Mouse (Mus musculus): ENCODE measurements around the gene 4833427G06Rik. TPM values are rescaled to one million over a fixed set of nuclear protein-coding genes. Genes with fewer than 3 reads are reported as not detected.
A peak's percentile ranks its signal among the peaks of the same experiment; 100 is the strongest.

The 4833427G06Rik gene
- polyA plus RNA-seq, 1 experiment from 2014 or later = 0.27 TPM

GRCm38 (mm10) chr9:51103808-51104514, 2.1 kb upstream of the 4833427G06Rik start:
- peak overlapping the region; percentile 57 for H3K4me3 ChIP-seq (replicated peaks)
- H3K4me1 ChIP-seq = peaks cover 15% of the 10 kb centered on the region
- no peaks in the 10 kb centered on the region for H3K36me3 ChIP-seq (replicated peaks)
- 13% methylated on average over 29 of the region's 30 CpGs for whole genome bisulfite sequencing
- peak overlapping the region; percentile 100 for H3K4me2 ChIP-seq
- H3K27ac ChIP-seq = no peak overlapping the region
- H3K27me3 ChIP-seq = peaks cover 28% of the 10 kb centered on the region
- ATAC-seq (ENCODE audit: low FRiP score) = peak; percentile 74
- no peaks in the 10 kb centered on the region for H3K9me3 ChIP-seq
- peak overlapping the region; percentile 71 for H3K9ac ChIP-seq

- peak overlapping the region; percentile 100 for H3K4me2 ChIP-seq
- ATAC-seq (ENCODE audit: low FRiP score) = peak; percentile 75
- no peak overlapping the region for H3K27ac ChIP-seq
- 2% methylated on average over 44 of the region's 44 CpGs for WGBS
- no peaks in the 10 kb centered on the region for H3K9me3 ChIP-seq
- H3K4me3 ChIP-seq (replicated peaks) = peak overlapping the region; percentile 57
- H3K9ac ChIP-seq = peak overlapping the region; percentile 71
- H3K36me3 ChIP-seq (replicated peaks) = no peaks in the 10 kb centered on the region
- H3K4me1 ChIP-seq = peaks cover 15% of the 10 kb centered on the region
- peaks cover 28% of the 10 kb centered on the region for H3K27me3 ChIP-seq
These were observed 1.3 kb upstream of the 4833427G06Rik start for GRCm38 (mm10) chr9:51102963-51103807.

- ATAC-seq (ENCODE audit: low FRiP score) = no peak
- WGBS = 67% methylated on average over 2 of the region's 2 CpGs
- H3K4me3 ChIP-seq (replicated peaks) = no peak overlapping the region
These were observed 5.6 kb downstream of the 4833427G06Rik start for GRCm38 (mm10) chr9:51096306-51096705.

GRCm38 (mm10) chr9:51093697-51094096, 8.2 kb downstream of the 4833427G06Rik start:
- WGBS = 82% methylated on average over 5 of the region's 5 CpGs
- H3K4me3 ChIP-seq (replicated peaks) = no peak overlapping the region
- ATAC-seq (ENCODE audit: low FRiP score) = no peak

More at GRCm38 (mm10) chr9:51096306-51096705, 5.6 kb downstream of the 4833427G06Rik start:
- Histone ChIP-seq H3K36me3 (replicated peaks) (no peaks in the 10 kb centered on the region), H3K27ac (no peak overlapping the region), H3K9ac (no peak overlapping the region), H3K27me3 (peaks cover 6% of the 10 kb centered on the region; the same call in 1 of the 2 replicates), H3K4me1 (no peaks in the 10 kb centered on the region), H3K9me3 (no peaks in the 10 kb centered on the region), H3K4me2 (no peak overlapping the region)

GRCm38 (mm10) chr9:51081614-51082013, 20.3 kb downstream of the 4833427G06Rik start:
- no peak overlapping the region for H3K4me2 ChIP-seq
- WGBS = 91% methylated on average over 5 of the region's 5 CpGs
- no peak overlapping the region for H3K9ac ChIP-seq
- 0 out of 2 replicates have a peak, but pooled peaks cover 6% of the 10 kb centered on the region for H3K27me3 ChIP-seq
- no peak overlapping the region for H3K4me3 ChIP-seq (replicated peaks)
- H3K36me3 ChIP-seq (replicated peaks) = no peaks in the 10 kb centered on the region
- no peak for ATAC-seq (ENCODE audit: low FRiP score)
- no peaks in the 10 kb centered on the region for H3K9me3 ChIP-seq
- no peak overlapping the region for H3K27ac ChIP-seq
- H3K4me1 ChIP-seq = peaks cover 8% of the 10 kb centered on the region

More at GRCm38 (mm10) chr9:51093697-51094096, 8.2 kb downstream of the 4833427G06Rik start:
- H3K4me1 ChIP-seq = no peaks in the 10 kb centered on the region
- no peaks in the 10 kb centered on the region for H3K9me3 ChIP-seq
- H3K4me2 ChIP-seq = no peak overlapping the region
- H3K9ac ChIP-seq = no peak overlapping the region
- no peaks in the 10 kb centered on the region for H3K27me3 ChIP-seq
- H3K27ac ChIP-seq = no peak overlapping the region
- H3K36me3 ChIP-seq (replicated peaks) = no peaks in the 10 kb centered on the region

DNA sequence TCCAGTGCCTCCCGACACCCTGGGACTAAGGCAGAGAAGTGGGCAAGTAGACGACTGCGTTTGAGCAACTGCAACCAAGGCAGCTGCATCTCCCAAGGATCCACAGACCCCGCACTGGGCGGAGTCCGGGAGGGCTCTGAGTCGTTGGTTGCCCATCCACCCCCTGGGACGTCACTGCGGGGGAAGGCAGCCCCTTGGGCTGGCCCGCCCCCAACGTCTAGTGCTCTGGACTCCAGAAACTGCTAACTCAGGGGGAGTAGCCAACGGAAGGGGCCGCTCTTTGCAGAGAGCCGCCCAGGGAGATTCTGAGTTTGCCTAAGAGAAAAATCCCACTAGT, 24.9 kb downstream of the 4833427G06Rik start, which contains the start of gene Layn:
Gene Layn (minus strand): TSS at position 116 of the 337 bp plus-strand sequence.
- WGBS = 3% methylated on average over 14 of the region's 14 CpGs
- peaks cover 20% of the 10 kb centered on the region for H3K4me1 ChIP-seq
- H3K9ac ChIP-seq = peak within 1 kb of the TSS; percentile 42
- H3K9me3 ChIP-seq = no peaks in the 10 kb centered on the region
- H3K27ac ChIP-seq = no peak within 1 kb of the TSS
- peak within 1 kb of the TSS; percentile 80 for H3K4me2 ChIP-seq
- H3K27me3 ChIP-seq = 0 out of 2 replicates have a peak, but pooled peaks cover 11% of the 10 kb centered on the region
- no peaks in the 10 kb centered on the region for H3K36me3 ChIP-seq (replicated peaks)
- peak within 1 kb of the TSS; percentile 41 for H3K4me3 ChIP-seq (replicated peaks)
- ATAC-seq (ENCODE audit: low FRiP score) = peak; percentile 90

GRCm38 (mm10) chr9:51076300-51076978, 25.4 kb downstream of the 4833427G06Rik start:
- peak overlapping the region; percentile 80 for H3K4me2 ChIP-seq

DNA sequence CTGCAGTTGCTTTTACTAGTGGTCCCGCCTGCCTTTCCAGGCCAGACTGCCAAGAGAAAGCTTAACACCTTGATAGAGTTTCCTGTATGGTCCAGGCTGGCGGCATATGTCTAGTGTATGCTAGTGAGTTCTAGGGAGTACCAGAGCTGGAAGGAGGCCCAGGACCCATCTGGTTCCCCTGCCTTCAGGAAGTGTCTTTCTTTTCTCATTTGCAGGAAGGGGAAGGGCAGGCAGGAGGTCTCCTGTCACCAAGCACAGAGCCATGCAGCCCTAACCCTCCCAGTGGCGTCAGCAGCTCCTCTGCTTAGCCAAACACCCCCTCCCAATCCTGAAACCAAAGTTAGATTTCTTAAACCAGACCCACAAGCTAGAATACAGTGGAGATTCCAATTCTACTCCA, 26.1 kb downstream of the 4833427G06Rik start:
- H3K4me3 ChIP-seq (replicated peaks) = peak overlapping the region; percentile 41
- peaks cover 20% of the 10 kb centered on the region for H3K4me1 ChIP-seq
- peak overlapping the region; percentile 80 for H3K4me2 ChIP-seq
- H3K9me3 ChIP-seq = no peaks in the 10 kb centered on the region
- H3K27ac ChIP-seq = no peak overlapping the region
- H3K9ac ChIP-seq = 0 out of 2 replicates have a peak overlapping the region, but pooled peaks have one; percentile 42
- 0 out of 2 replicates have a peak, but pooled peaks cover 11% of the 10 kb centered on the region for H3K27me3 ChIP-seq
- 23% methylated on average over 3 of the region's 3 CpGs for WGBS
- no peak for ATAC-seq (ENCODE audit: low FRiP score)
- no peaks in the 10 kb centered on the region for H3K36me3 ChIP-seq (replicated peaks)

More at GRCm38 (mm10) chr9:51076300-51076978, 25.4 kb downstream of the 4833427G06Rik start:
- peak; percentile 27 for ATAC-seq (ENCODE audit: low FRiP score)
- H3K36me3 ChIP-seq (replicated peaks) = no peaks in the 10 kb centered on the region
- H3K27me3 ChIP-seq = 0 out of 2 replicates have a peak, but pooled peaks cover 11% of the 10 kb centered on the region
- H3K4me1 ChIP-seq = peaks cover 20% of the 10 kb centered on the region
- peak overlapping the region; percentile 42; the same call in 1 of the 2 replicates for H3K9ac ChIP-seq
- no peaks in the 10 kb centered on the region for H3K9me3 ChIP-seq
- H3K4me3 ChIP-seq (replicated peaks) = peak overlapping the region; percentile 41
- no peak overlapping the region for H3K27ac ChIP-seq
- under 1% methylated on average over 17 of the region's 17 CpGs for whole genome bisulfite sequencing

GRCm38 (mm10) chr9:51070801-51071200, 31.1 kb downstream of the 4833427G06Rik start:
- no peak for ATAC-seq (ENCODE audit: low FRiP score)
- 79% methylated on average over 4 of the region's 4 CpGs for WGBS
- no peak overlapping the region for H3K4me3 ChIP-seq (replicated peaks)

GRCm38 (mm10) chr9:51068202-51068601, 33.7 kb downstream of the 4833427G06Rik start:
- H3K27ac ChIP-seq = no peak overlapping the region
- WGBS = 87% methylated on average over 3 of the region's 3 CpGs

More at GRCm38 (mm10) chr9:51070801-51071200, 31.1 kb downstream of the 4833427G06Rik start:
- H3K27me3 ChIP-seq = 0 out of 2 replicates have a peak, but pooled peaks cover 4% of the 10 kb centered on the region
- H3K9me3 ChIP-seq = no peaks in the 10 kb centered on the region
- no peak overlapping the region for H3K9ac ChIP-seq
- no peak overlapping the region for H3K4me2 ChIP-seq
- peaks cover 4% of the 10 kb centered on the region for H3K4me1 ChIP-seq
- no peaks in the 10 kb centered on the region for H3K36me3 ChIP-seq (replicated peaks)
- no peak overlapping the region for H3K27ac ChIP-seq

DNA sequence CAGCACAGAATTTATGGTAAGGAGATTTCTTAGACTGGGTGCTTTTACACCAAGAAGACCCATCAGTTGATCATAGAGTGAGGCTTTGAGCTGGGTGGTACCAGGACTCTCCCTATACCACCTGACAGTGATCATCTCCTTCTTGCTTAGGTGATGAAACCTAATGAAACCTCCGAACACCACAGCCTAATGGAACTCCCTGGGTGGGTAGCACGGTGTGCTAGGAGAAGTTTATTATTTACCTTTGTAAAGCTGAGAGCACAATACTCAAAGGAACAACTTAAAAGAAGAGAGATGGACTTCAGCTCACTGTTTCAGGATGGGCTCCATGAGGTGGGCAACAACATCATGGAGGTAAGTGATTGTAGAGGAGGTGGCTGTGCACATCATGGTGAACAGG, 41.3 kb downstream of the 4833427G06Rik start, which contains the start of gene Btg4:
Gene Btg4 (plus strand): TSS at position 301 of the 400 bp plus-strand sequence.
- no peak for ATAC-seq (ENCODE audit: low FRiP score)
- Histone ChIP-seq H3K4me3 (replicated peaks) (no peak within 1 kb of the TSS), H3K4me1 (no peaks in the 10 kb centered on the region), H3K4me2 (no peak within 1 kb of the TSS), H3K9ac (no peak within 1 kb of the TSS), H3K9me3 (no peaks in the 10 kb centered on the region), H3K27ac (no peak within 1 kb of the TSS), H3K27me3 (no peaks in the 10 kb centered on the region), H3K36me3 (replicated peaks) (no peaks in the 10 kb centered on the region)
- WGBS = 83% methylated on average over 2 of the region's 2 CpGs

More at GRCm38 (mm10) chr9:51068202-51068601, 33.7 kb downstream of the 4833427G06Rik start:
- Histone ChIP-seq H3K27me3 (no peaks in the 10 kb centered on the region), H3K9ac (no peak overlapping the region), H3K36me3 (replicated peaks) (no peaks in the 10 kb centered on the region), H3K4me1 (no peaks in the 10 kb centered on the region), H3K9me3 (no peaks in the 10 kb centered on the region), H3K4me3 (replicated peaks) (no peak overlapping the region), H3K4me2 (no peak overlapping the region)
- no peak for ATAC-seq (ENCODE audit: low FRiP score)
